Mouse (Mus musculus) intestine, postnatal 0 days (tissue): ENCODE results near the gene Tsga10. TPM values are rescaled to one million over a fixed set of nuclear protein-coding genes. Genes with fewer than 3 reads are reported as not detected.

Experiments
- ATAC-seq: fragments of 200-750 bp; cut with Nextera tagmentation; 2 replicates; pipeline ENCODE4 v1.8.0; 2017; ENCODE audit warnings: mild to moderate bottlenecking, moderate TSS enrichment, moderate library complexity
- H3K27ac ChIP-seq: fragments of 300-500 bp; sonication (generic); 2 replicates; pipeline ENCODE4 v1.5.1; 2014; ENCODE audit warnings: mild to moderate bottlenecking, low read depth, low read length, moderate library complexity
- H3K27me3 ChIP-seq: fragments of 300-500 bp; sonication (generic); replicated peaks from 2 replicates; pipeline ENCODE4 v1.6.1; 2014; ENCODE audit warnings: low read length, mixed read lengths; ENCODE audit not compliant: control insufficient read depth, insufficient read depth
- H3K36me3 ChIP-seq: fragments of 300-500 bp; sonication (generic); 2 replicates; pipeline ENCODE4 v1.6.1; 2014; ENCODE audit warnings: mild to moderate bottlenecking, moderate library complexity; ENCODE audit not compliant: control insufficient read depth, insufficient read depth
- H3K4me1 ChIP-seq: fragments of 300-500 bp; sonication (generic); replicated peaks from 2 replicates; pipeline ENCODE4 v1.6.1; 2014; ENCODE audit warnings: antibody characterized with exemption, low read length, mixed read lengths; ENCODE audit not compliant: control insufficient read depth, insufficient read depth
- H3K4me2 ChIP-seq: fragments of 300-500 bp; sonication (generic); replicated peaks from 2 replicates; pipeline ENCODE4 v1.6.1; 2014; ENCODE audit warnings: low read depth, mild to moderate bottlenecking, moderate library complexity
- H3K4me3 ChIP-seq: fragments of 300-500 bp; sonication (generic); 2 replicates; pipeline ENCODE4 v1.5.1; 2014; ENCODE audit warnings: low read depth, low read length
- H3K9ac ChIP-seq: fragments of 300-500 bp; sonication (generic); 2 replicates; pipeline ENCODE4 v1.6.1; 2014; ENCODE audit warnings: mild to moderate bottlenecking, low read depth, low read length
- H3K9me3 ChIP-seq: fragments of 300-500 bp; sonication (generic); 2 replicates; pipeline ENCODE4 v1.6.1; 2016; ENCODE audit warnings: mixed run types; ENCODE audit not compliant: control insufficient read depth
- CTCF ChIP-seq: sonication (generic); IDR thresholded peaks from 2 replicates; pipeline ENCODE4 v1.5.1; 2016; ENCODE audit warnings: low read depth, mild to moderate bottlenecking, control low read depth, antibody characterized with exemption, moderate library complexity
- WGBS: fragments of 180-500 bp; shearing (Covaris S2); extraction: QIAGEN DNeasy Blood & Tissue Kit; methylation state at CpG from one replicate; pipeline ENCODE4 v1.1.7; 2014; 5-methylcytosine and 5-hydroxymethylcytosine counted together
- polyA plus RNA-seq: library from polyadenylated mRNA; unstranded; fragments of >200 nt; fragmentation: Nextera tagmentation; extraction: Ambion mirVana; gene quantifications from 2 replicates; pipeline ENCODE4 v1.2.1, GENCODE M21; 2015

Gene Tsga10
- polyA plus RNA-seq, 1 experiment from 2014 or later = 2.0 TPM

DNA sequence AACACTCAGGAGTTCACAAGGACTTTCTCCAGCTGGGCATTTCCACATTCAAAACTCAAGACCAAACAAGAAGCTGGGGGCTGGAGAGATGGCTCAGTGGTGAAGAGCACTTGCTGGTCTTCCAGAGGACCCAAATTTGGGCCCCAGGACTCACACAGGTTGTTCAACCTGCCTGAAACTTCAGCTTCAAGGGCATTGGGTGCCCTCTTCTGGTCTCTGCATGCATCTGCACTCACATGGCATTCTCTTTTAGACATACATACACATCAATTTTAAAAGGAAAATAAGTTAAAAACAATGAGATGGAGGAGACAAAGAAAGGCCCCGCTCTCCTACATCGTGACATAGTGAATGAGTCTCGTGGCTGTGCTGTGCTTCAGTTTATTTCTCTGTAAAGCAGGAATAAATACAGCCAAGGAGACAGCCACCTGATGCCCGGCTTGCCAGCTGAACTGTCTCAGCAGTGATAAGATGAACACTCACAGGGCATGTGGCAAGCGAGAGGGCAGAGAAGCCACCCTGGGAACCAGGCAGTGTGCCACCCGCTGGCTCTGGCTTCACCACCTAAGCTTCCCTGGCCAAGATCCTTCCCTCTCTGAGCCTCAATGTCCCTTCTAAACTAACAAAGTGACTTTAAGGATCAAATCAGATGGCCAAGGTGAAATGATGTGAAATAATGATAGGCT is 157.8 kb downstream of the Tsga10 start:
- no peak for ATAC-seq
- 93% methylated on average over 6 of the region's 6 CpGs for WGBS
- H3K9me3 ChIP-seq = no peaks in the 10 kb centered on the region
- no peak overlapping the region for H3K27ac ChIP-seq
- H3K27me3 ChIP-seq = no peaks in the 10 kb centered on the region
- H3K4me3 ChIP-seq = no peak overlapping the region
- peak; percentile 48 for TF ChIP-seq CTCF
- H3K9ac ChIP-seq = no peak overlapping the region
- H3K36me3 ChIP-seq = no peaks in the 10 kb centered on the region
- H3K4me1 ChIP-seq = no peaks in the 10 kb centered on the region
- H3K4me2 ChIP-seq = no peak overlapping the region

Other genes starting within 250 kb of the Tsga10 start
- 7.2 and 7.8 TPM in 2 replicates for gene 2010300C02Rik, start 146.3 kb downstream of the Tsga10 start, polyA plus RNA-seq
- gene Lipt1, start 5.3 kb upstream of the Tsga10 start, polyA plus RNA-seq = 4.1 and 4.7 TPM in 2 replicates
- gene Mitd1, start 24.0 kb upstream of the Tsga10 start, polyA plus RNA-seq = 31.0 and 32.3 TPM in 2 replicates
- 261 and 264 TPM in 2 replicates for gene Mrpl30, start 24.0 kb upstream of the Tsga10 start, polyA plus RNA-seq
- not detected in 2 replicates for gene Lyg2, start 50.1 kb upstream of the Tsga10 start, polyA plus RNA-seq
- not detected in 2 replicates for gene Lyg1, start 91.3 kb upstream of the Tsga10 start, polyA plus RNA-seq
- gene Txndc9, start 131.5 kb upstream of the Tsga10 start, polyA plus RNA-seq = 101 and 103 TPM in 2 replicates
- 14.8 and 17.2 TPM in 2 replicates for gene Eif5b, start 131.6 kb upstream of the Tsga10 start, polyA plus RNA-seq